Mouse (Mus musculus): Measurements from ENCODE around the gene Mtnr1b. TPM values are rescaled to one million over a fixed set of nuclear protein-coding genes. Genes with fewer than 3 reads are reported as not detected.

Mtnr1b gene
- polyA plus RNA-seq, 1 experiment from 2014 or later = not detected

DNA sequence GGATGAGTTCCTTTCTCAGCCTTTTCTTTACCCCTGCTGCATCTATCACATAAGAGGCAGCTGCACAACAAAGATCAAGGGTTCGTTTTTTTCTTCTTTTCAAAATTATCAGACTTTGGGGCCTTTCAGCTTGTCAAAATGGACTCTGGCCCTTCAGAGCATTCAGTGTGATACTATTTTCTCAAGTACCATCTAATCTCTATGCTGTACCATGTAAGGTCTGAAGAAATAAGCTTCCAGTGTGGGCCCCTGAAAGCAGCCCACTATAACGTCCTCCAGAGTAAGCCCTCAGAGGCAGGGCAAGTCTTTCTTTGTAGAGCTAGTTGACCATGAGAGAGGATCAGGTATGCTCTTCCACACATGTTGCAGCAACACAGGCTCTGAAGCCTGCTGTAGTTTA lies 87.7 kb downstream of the Mtnr1b start:
- H3K27me3 ChIP-seq = no peaks in the 10 kb centered on the region
- WGBS = 77% methylated on average over 2 of the region's 2 CpGs
- no peak overlapping the region for H3K4me3 ChIP-seq
- no peak overlapping the region for H3K4me2 ChIP-seq
- H3K36me3 ChIP-seq = no peaks in the 10 kb centered on the region
- no peak overlapping the region for H3K9ac ChIP-seq
- no peaks in the 10 kb centered on the region for H3K4me1 ChIP-seq (replicated peaks)
- ATAC-seq (ENCODE audit: low FRiP score) = no peak
- H3K9me3 ChIP-seq = no peaks in the 10 kb centered on the region
- no peak overlapping the region for H3K27ac ChIP-seq

DNA sequence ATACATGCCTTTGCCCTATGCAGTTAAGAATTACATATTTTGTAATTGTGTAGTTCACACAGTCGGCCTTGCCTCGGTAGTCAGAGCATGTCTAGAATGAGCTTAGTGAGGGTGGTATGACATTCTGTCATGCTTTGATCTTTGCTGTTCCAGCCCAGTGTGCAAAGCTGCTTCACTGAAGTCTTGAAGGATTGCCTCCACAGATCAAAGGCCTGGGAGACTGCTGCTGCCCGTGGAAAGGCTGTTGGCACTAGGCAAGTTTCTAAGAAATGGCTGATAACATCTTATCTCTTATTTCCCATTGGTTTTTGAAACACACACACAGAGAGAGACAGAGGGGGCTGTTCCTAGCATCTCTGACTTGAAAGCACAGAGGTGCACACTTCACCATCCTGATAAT lies 88.2 kb downstream of the Mtnr1b start:
- Histone ChIP-seq H3K9ac (no peak overlapping the region), H3K4me2 (no peak overlapping the region), H3K27me3 (no peaks in the 10 kb centered on the region), H3K4me1 (replicated peaks) (no peaks in the 10 kb centered on the region), H3K4me3 (no peak overlapping the region), H3K9me3 (no peaks in the 10 kb centered on the region), H3K36me3 (no peaks in the 10 kb centered on the region), H3K27ac (no peak overlapping the region)
- no peak for ATAC-seq (ENCODE audit: low FRiP score)
- WGBS = 79% methylated on average over 3 of the region's 3 CpGs

DNA sequence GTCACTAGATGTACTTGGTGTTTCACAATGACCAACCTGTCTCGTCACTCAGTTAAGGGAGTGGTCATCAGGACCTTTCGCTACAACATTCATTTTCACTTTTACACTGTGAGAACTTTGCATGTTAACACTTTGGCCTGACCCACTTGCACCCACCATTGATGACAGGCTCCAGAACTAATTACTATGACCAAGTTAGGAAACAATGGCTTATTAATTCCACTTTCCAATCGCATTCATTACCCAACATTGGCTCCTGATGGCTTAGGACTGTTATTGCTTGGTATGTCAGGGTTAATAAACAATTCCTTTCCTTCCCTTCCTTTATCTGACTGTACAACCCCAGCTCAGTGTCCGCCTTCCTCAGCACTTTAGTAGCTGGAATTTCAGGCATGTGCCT lies 92.4 kb downstream of the Mtnr1b start:
- H3K9ac ChIP-seq = no peak overlapping the region
- H3K36me3 ChIP-seq = no peaks in the 10 kb centered on the region
- H3K27me3 ChIP-seq = no peaks in the 10 kb centered on the region
- no peak overlapping the region for H3K4me2 ChIP-seq
- no peaks in the 10 kb centered on the region for H3K4me1 ChIP-seq (replicated peaks)
- ATAC-seq (ENCODE audit: low FRiP score) = no peak
- H3K4me3 ChIP-seq = no peak overlapping the region
- no peak overlapping the region for H3K27ac ChIP-seq
- no peaks in the 10 kb centered on the region for H3K9me3 ChIP-seq
- 66% methylated on average over 4 of the region's 4 CpGs for WGBS

DNA sequence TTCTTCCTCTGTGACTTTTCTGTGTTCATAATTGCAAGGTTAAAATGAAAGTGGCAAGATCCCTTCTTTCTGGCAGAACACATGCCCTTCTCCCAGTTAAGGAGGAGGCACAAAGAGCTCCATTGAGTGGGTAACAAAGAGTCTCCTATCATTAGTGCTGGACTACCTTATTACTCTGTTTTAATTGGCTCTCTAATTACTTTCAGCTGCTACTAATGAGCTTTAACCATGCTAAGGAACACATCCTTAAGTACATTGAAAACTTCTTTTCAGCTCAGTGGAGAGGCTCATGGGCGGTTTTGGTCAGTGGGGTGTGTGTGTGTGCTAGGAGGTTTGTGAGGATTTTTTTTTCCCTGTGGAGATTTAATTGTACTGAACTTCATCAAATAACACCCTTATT lies 99.4 kb downstream of the Mtnr1b start:
- H3K9me3 ChIP-seq = no peaks in the 10 kb centered on the region
- no peaks in the 10 kb centered on the region for H3K36me3 ChIP-seq
- WGBS = 56% methylated on average over 1 of the region's 1 CpGs
- no peak overlapping the region for H3K4me2 ChIP-seq
- H3K27ac ChIP-seq = no peak overlapping the region
- ATAC-seq (ENCODE audit: low FRiP score) = no peak
- H3K4me1 ChIP-seq (replicated peaks) = peaks cover 9% of the 10 kb centered on the region
- no peak overlapping the region for H3K9ac ChIP-seq
- H3K27me3 ChIP-seq = no peaks in the 10 kb centered on the region
- no peak overlapping the region for H3K4me3 ChIP-seq

Other genes starting within 250 kb of the Mtnr1b start
- gene Deup1, start 246.6 kb downstream of the Mtnr1b start, polyA plus RNA-seq (2015; fragmentation: Nextera tagmentation; extraction: Ambion mirVana) = 1.3 and 3.4 TPM in 2 replicates
- 21.4 and 27.2 TPM in 2 replicates for gene Slc36a4, start 164.8 kb downstream of the Mtnr1b start, polyA plus RNA-seq (2015; fragmentation: Nextera tagmentation; extraction: Ambion mirVana)

Data from hindbrain, embryonic 13.5 days (tissue).